Mouse (Mus musculus) spleen, adult 10 weeks (tissue): Measurements from ENCODE around the gene Gpr179. TPM values are rescaled to one million over a fixed set of nuclear protein-coding genes. Genes with fewer than 3 reads are reported as not detected.

Source experiments
- polyA plus RNA-seq: library from polyadenylated mRNA; stranded (reverse); fragments of 350-450 nt; fragmentation: Illumina TruSeq; extraction: RNeasy Lipid Tissue Mini Kit (QIAGEN cat#74804); gene quantifications from one replicate; pipeline ENCODE4 v1.2.3, GENCODE M21; 2015; ENCODE audit warnings: low replicate concordance; ENCODE audit not compliant: insufficient read depth

The Gpr179 gene
- 0.07 TPM for polyA plus RNA-seq

GRCm38 (mm10) chr11:97352027-97352684, at the start of gene Gpr179:
Gpr179 (minus strand) TSS chr11:97352077.

GRCm38 (mm10) chr11:97361948-97362648, 10.2 kb upstream of the Gpr179 start, which contains the start of gene Socs7:
Socs7 (plus strand) TSS chr11:97362551.

GRCm38 (mm10) chr11:97315504-97316503, 36.1 kb downstream of the Gpr179 start, which contains the start of gene Mrpl45:
Mrpl45 (plus strand) TSS chr11:97315716.

Other genes with a start within 250 kb of the Gpr179 start
- 7.5 TPM for gene Tbx21, start 236.7 kb downstream of the Gpr179 start, polyA plus RNA-seq
- 6.7 TPM for gene Tbkbp1, start 200.6 kb downstream of the Gpr179 start, polyA plus RNA-seq
- 199 TPM for gene Kpnb1, start 164.2 kb downstream of the Gpr179 start, polyA plus RNA-seq
- 51.2 TPM for gene Npepps, start 71.4 kb downstream of the Gpr179 start, polyA plus RNA-seq
- 24.6 TPM for gene Mrpl45, start 36.4 kb downstream of the Gpr179 start, polyA plus RNA-seq
- gene Socs7, start 10.5 kb upstream of the Gpr179 start, polyA plus RNA-seq, result 14.6 TPM
- 14.1 TPM for gene Arhgap23, start 63.5 kb upstream of the Gpr179 start, polyA plus RNA-seq
- gene 4933428G20Rik, start 148.3 kb upstream of the Gpr179 start, polyA plus RNA-seq, result not detected
- gene Srcin1, start 224.1 kb upstream of the Gpr179 start, polyA plus RNA-seq, result 0.03 TPM